Mouse (Mus musculus): ENCODE data around the gene Lrp1.

Gene Lrp1

DNA sequence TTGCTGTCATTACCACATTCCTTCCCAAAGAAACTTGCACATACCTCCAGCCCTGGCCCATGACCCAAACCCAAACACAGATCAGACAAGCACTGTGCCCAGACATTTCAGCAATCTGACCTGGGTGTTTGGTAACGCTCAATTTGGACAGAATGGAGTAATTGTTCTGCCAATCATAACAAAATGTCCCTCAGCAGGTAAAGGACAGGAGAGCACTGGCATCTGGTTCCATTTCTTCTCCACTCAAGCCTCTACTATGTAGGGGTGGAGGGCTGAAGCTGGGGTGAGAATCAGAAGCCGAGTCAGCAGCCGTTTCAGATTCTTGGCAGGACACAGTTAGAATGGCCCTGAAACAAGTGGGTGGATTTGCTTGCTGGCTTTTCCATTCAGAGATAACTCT, 128.8 kb downstream of the Lrp1 start:
- no peak for DNase-seq

DNA sequence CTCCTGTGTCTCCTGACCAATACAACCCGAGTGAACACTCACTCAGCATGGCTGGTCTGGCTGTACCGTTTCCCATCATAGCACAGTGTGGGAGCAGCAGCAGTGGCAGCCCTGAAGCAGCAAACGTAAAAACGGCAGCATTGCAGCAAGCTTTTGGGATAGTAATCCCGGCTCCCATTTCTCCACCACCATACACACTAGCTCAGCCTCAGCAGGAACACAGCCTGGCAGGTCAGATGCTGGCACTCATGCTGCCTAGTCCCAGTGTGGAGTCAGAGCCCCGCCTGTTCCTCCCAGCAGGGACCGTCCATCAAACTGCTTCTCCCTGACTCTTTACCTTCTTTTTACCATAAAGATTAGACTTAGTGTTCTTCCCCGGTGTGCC, 129.8 kb downstream of the Lrp1 start:
- no peak for DNase-seq

GRCm38 (mm10) chr10:127490160-127491127, 130.5 kb downstream of the Lrp1 start:
- no peak for DNase-seq

GRCm38 (mm10) chr10:127488856-127489255, 132.1 kb downstream of the Lrp1 start:
- no peak for DNase-seq

Measured in kidney, postnatal 4 days (tissue).